Mouse (Mus musculus) c-Kit-positive CD71-positive TER-119-negative erythroid progenitor cells, embryonic 14.5 days (primary cell): ENCODE data around the gene Gm28635.

Source experiments
- DNase-seq: peaks from one replicate; pipeline ENCODE4 v3.0.0-alpha.2; 2013; ENCODE audit warnings: low read depth

Gm28635 gene

DNA sequence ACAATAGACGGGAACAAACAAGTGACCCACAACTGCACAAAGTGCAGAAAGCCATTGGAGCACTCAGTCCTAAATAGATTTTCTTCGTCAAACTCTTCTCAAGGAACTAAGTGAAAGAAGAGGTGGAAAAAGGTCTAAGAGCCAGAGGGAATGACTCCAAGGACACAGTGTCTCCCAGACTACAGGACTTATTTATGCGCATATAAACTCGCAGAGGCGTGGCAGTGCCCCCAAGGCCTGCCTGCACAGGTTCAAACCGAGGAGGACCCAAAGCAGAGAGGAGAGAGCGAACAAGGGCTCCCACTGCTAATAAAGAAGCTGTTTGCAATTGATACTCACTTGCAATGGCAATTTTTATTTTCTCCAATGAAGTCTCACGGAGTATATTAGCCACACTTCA, 92.1 kb downstream of the Gm28635 start:
- DNase-seq: no peak

- no peak for DNase-seq
Observed at GRCm38 (mm10) chr2:84582286-84582685, 95.6 kb downstream of the Gm28635 start.

- DNase-seq: peak; percentile 29
Observed at GRCm38 (mm10) chr2:84581208-84581607, 96.6 kb downstream of the Gm28635 start.

- DNase-seq: no peak
Observed at GRCm38 (mm10) chr2:84579311-84579710, 98.5 kb downstream of the Gm28635 start.

DNA sequence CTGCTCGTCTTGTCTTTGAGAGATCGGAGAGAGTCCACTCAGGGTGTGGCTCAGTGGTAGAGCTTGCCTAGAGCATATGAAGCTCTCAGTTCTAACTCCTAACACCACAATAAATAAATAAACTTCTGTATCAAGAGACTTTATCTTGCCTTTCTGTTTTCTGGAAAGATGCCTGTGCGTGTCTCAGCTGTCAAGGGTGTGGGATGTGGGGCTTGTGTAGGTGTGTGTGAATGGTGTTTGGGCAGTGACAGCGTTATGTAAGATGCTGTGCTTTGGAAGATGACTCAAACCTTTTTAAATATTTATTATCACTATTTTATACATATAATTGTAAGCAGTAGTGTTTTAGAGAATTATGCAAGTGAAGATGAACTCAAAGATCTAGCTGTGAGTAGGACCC, 103.7 kb downstream of the Gm28635 start:
- no peak for DNase-seq

DNA sequence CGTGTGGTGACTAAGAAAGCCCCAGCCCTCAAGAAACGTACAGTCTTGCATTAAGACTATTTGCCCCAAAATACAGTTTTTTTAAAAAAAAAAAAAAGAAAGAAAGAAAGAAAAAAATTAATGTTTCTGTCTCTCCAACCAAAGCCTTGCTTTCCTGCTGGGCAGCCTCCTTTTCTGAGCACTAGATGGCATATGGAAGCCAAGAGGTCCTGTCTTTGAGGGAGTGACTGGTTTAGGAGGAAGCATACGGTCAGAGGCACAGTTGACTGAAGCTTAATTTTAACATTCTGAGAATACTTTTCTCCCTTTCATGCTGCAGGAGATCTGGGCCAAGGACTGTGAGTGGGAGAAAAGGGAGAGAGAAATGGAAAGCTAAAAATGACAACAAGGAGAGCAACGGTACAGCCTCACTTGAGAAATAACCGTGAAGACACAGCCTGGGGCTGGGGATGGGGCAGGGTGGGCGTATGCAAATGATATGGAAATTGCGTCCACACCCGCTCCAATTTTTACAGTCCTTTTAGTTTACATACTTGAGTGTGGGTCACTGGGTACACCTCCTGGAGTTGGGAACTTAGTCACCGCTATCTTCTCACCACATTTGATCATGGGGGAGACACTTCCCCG, 120.8 kb downstream of the Gm28635 start:
- DNase-seq: peak; percentile 10
